Mouse (Mus musculus): ENCODE measurements around the gene Fgg. TPM values are rescaled to one million over a fixed set of nuclear protein-coding genes. Genes with fewer than 3 reads are reported as not detected.

Fgg gene
- polyA plus RNA-seq, 1 experiment from 2014 or later = 0.11 TPM

DNA sequence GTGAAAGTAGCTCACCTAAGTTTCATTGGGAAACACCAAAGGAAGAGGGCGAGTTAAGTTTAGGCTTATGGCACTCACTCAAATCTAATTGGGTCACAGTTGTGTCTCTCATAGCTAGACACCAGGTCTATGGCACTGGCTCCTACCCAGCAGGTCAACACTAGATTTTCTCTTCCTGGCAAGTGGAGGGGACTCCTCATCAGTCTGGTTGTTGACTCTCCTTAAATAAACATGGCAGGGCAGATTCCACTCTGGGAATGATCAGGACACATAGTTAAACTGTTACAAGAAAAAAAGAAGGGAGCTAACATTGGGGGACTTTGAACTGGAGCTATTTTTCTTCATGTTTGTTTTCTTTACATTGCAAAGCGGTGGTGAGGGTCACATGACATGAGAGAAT is 12.9 kb downstream of the Fgg start:
- H3K27ac ChIP-seq (ENCODE audit: low read length) = no peak overlapping the region
- H3K9me3 ChIP-seq (ENCODE audit: control insufficient read depth, low read length) = no peaks in the 10 kb centered on the region
- no peaks in the 10 kb centered on the region for H3K4me1 ChIP-seq (replicated peaks; ENCODE audit: control insufficient read depth, insufficient read depth, low read length)
- H3K4me2 ChIP-seq (ENCODE audit: low read length) = no peak overlapping the region
- no peak overlapping the region for H3K4me3 ChIP-seq (replicated peaks; ENCODE audit: low read length)
- no peaks in the 10 kb centered on the region for H3K36me3 ChIP-seq (ENCODE audit: control insufficient read depth, insufficient read depth)
- H3K9ac ChIP-seq (replicated peaks; ENCODE audit: low read depth, low read length) = no peak overlapping the region
- no peaks in the 10 kb centered on the region for H3K27me3 ChIP-seq (replicated peaks; ENCODE audit: control insufficient read depth, insufficient read depth, low read length)
- 92% methylated on average over 2 of the region's 2 CpGs for WGBS
- no peak for ATAC-seq

DNA sequence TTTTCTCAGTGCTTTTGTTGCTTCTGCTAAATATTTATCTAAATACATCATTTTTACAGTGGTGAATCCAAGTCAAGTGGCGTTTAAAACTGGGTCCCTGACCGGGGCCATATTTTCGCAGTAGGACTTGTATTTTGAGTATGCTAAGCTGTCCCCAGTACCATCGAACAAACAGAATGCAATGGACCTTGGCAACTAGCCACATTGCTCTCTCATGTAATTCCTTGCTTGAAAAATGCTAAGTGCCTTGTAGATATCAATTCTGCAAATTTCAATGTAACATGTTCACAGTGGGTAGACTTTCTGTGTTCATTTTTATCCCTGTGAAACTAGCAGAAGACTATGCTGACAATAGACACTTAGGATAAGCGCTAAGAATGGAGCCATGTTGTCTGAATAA is 13.7 kb downstream of the Fgg start:
- ATAC-seq = no peak
- WGBS = 89% methylated on average over 5 of the region's 5 CpGs

DNA sequence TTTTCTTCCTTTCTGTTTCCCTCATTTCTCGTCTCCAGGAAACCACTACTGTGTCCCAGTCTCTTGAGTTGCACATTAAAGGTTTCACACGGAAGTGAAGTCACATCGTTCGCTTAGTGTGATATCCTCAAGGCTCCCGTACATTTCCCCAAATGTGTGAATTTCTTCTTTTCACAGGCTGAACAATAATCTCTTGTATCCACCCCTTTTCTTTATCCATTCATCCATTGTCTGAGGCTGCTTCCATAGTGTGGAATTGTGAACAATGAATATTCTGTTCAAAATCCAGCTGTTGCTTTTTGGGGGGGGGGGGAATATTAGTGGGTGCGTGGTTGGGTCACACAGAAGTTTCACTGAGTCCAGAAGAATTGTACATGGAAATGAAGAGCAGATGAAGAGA is 17.5 kb downstream of the Fgg start:
- WGBS = 52% methylated on average over 6 of the region's 6 CpGs
- no peak for ATAC-seq

More for the DNA sequence above, 13.7 kb downstream of the Fgg start:
- H3K36me3 ChIP-seq (ENCODE audit: control insufficient read depth, insufficient read depth) = no peaks in the 10 kb centered on the region
- no peaks in the 10 kb centered on the region for H3K4me1 ChIP-seq (replicated peaks; ENCODE audit: control insufficient read depth, insufficient read depth, low read length)
- H3K9me3 ChIP-seq (ENCODE audit: control insufficient read depth, low read length) = no peaks in the 10 kb centered on the region
- no peaks in the 10 kb centered on the region for H3K27me3 ChIP-seq (replicated peaks; ENCODE audit: control insufficient read depth, insufficient read depth, low read length)
- H3K9ac ChIP-seq (replicated peaks; ENCODE audit: low read depth, low read length) = no peak overlapping the region
- H3K4me2 ChIP-seq (ENCODE audit: low read length) = no peak overlapping the region
- no peak overlapping the region for H3K27ac ChIP-seq (ENCODE audit: low read length)
- H3K4me3 ChIP-seq (replicated peaks; ENCODE audit: low read length) = no peak overlapping the region

DNA sequence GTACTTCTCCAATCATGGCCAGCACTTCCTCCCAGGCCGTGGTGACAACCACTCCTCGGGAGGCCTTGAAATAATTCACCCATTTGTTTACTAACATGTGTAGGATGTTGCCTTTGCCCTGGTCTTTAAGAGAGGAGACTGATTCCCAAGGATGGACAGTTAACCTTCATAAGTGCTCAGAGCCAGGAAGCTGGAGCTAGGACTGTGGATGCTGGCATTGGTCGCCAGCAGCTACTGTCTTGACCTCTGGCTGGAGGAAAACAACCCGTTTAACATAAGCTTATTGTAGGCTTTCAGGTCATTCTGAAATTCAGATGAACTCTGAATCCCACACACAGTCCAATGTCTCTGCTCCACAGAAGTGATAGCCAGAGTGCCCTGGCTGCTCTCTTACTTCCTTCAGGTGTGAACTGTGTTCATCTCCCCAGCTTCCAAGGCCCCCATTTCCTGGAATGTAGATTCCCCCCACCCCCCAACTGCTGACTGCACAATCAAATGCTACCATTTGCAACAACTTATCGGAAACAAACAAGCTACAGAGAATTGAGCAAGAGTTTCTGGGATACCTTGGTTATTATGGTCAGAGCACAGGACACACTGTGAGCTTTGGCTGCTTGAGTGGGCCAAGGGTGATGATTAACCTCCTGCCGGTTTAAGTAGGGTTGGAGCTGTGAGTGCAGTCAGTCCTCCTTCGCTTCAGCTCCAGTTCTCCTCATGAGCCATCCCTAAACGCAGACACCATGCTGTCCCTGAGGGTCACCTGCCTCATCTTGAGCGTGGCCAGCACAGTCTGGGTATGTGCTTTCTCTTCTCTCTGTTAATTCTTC is 18.2 kb downstream of the Fgg start, which contains the start of gene Fga:
TSS of gene Fga (plus strand) at position 602 of the 827 bp plus-strand sequence.
- ATAC-seq = no peak
- H3K9me3 ChIP-seq (ENCODE audit: control insufficient read depth, low read length) = no peaks in the 10 kb centered on the region
- H3K36me3 ChIP-seq (ENCODE audit: control insufficient read depth, insufficient read depth) = no peaks in the 10 kb centered on the region
- WGBS = 83% methylated on average over 9 of the region's 9 CpGs
- no peak within 1 kb of the TSS for H3K4me3 ChIP-seq (replicated peaks; ENCODE audit: low read length)
- H3K27me3 ChIP-seq (replicated peaks; ENCODE audit: control insufficient read depth, insufficient read depth, low read length) = no peaks in the 10 kb centered on the region
- no peak within 1 kb of the TSS for H3K4me2 ChIP-seq (ENCODE audit: low read length)
- no peak within 1 kb of the TSS for H3K27ac ChIP-seq (ENCODE audit: low read length)
- no peaks in the 10 kb centered on the region for H3K4me1 ChIP-seq (replicated peaks; ENCODE audit: control insufficient read depth, insufficient read depth, low read length)
- no peak within 1 kb of the TSS for H3K9ac ChIP-seq (replicated peaks; ENCODE audit: low read depth, low read length)

More for the DNA sequence above, 17.5 kb downstream of the Fgg start:
- Histone ChIP-seq H3K4me3 (replicated peaks; ENCODE audit: low read length) (no peak overlapping the region), H3K9me3 (ENCODE audit: control insufficient read depth, low read length) (no peaks in the 10 kb centered on the region), H3K27ac (ENCODE audit: low read length) (no peak overlapping the region), H3K4me2 (ENCODE audit: low read length) (no peak overlapping the region), H3K36me3 (ENCODE audit: control insufficient read depth, insufficient read depth) (no peaks in the 10 kb centered on the region), H3K4me1 (replicated peaks; ENCODE audit: control insufficient read depth, insufficient read depth, low read length) (no peaks in the 10 kb centered on the region), H3K9ac (replicated peaks; ENCODE audit: low read depth, low read length) (no peak overlapping the region), H3K27me3 (replicated peaks; ENCODE audit: control insufficient read depth, insufficient read depth, low read length) (no peaks in the 10 kb centered on the region)

DNA sequence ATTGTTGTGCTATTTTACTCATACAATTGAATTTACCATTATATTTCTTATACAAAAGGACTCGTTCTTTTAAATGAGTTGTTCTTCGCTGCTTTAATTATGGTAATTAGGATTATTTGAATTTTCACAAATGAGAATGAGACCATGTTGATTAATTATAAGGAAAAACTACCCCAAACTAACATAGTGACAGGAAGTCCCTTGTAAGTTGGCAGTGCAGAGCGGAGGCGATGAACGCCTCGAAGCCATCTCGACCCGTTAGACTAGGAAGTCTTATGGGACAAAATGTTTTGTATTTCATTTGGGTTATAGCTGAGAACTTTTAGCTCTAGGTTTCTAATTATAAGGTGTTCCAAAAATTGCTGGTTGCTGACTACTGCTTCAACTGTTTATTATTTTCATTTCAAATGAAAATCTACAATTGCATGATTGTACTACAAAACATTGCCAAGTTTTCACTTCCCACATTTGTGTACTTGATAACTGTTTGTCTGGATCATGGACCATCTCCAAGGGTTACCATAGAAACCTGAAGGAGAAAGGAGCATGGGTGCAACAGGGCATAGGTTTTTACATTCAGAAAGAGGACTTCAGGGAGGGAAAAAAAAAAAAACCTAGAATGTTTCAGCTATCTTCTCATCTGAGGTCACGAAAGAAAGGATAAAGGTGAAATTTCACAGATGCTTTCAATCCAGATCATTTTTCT is 20.2 kb downstream of the Fgg start:
- Histone ChIP-seq H3K4me2 (ENCODE audit: low read length) (no peak overlapping the region), H3K27ac (ENCODE audit: low read length) (no peak overlapping the region), H3K4me1 (replicated peaks; ENCODE audit: control insufficient read depth, insufficient read depth, low read length) (no peaks in the 10 kb centered on the region), H3K9ac (replicated peaks; ENCODE audit: low read depth, low read length) (no peak overlapping the region), H3K36me3 (ENCODE audit: control insufficient read depth, insufficient read depth) (no peaks in the 10 kb centered on the region), H3K4me3 (replicated peaks; ENCODE audit: low read length) (no peak overlapping the region), H3K9me3 (ENCODE audit: control insufficient read depth, low read length) (no peaks in the 10 kb centered on the region), H3K27me3 (replicated peaks; ENCODE audit: control insufficient read depth, insufficient read depth, low read length) (no peaks in the 10 kb centered on the region)
- ATAC-seq = peak; percentile 73
- 42% methylated on average over 9 of the region's 9 CpGs for WGBS

DNA sequence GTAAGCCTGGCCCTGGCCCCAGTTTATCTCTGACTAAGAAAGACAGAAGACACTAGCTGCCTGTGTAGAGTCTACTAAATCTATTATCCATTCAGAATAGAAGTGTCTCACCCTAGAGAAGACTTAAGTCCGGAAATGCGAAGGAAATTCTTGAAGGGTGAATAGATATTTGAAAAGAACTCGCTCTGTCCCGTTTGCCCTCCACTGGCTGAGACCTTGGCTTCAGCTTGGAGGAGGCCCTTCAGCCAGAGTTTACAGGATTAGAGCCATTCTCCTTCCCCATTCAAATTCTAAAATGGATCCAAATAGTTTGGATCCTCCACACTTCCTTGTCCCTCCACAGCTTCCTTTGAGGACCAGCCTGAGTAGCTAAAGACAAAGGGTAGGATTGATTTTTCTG is 22.8 kb downstream of the Fgg start:
- Histone ChIP-seq H3K4me3 (replicated peaks; ENCODE audit: low read length) (no peak overlapping the region), H3K9ac (replicated peaks; ENCODE audit: low read depth, low read length) (no peak overlapping the region), H3K4me2 (ENCODE audit: low read length) (no peak overlapping the region), H3K9me3 (ENCODE audit: control insufficient read depth, low read length) (no peaks in the 10 kb centered on the region), H3K36me3 (ENCODE audit: control insufficient read depth, insufficient read depth) (no peaks in the 10 kb centered on the region), H3K27me3 (replicated peaks; ENCODE audit: control insufficient read depth, insufficient read depth, low read length) (no peaks in the 10 kb centered on the region), H3K4me1 (replicated peaks; ENCODE audit: control insufficient read depth, insufficient read depth, low read length) (no peaks in the 10 kb centered on the region), H3K27ac (ENCODE audit: low read length) (no peak overlapping the region)
- ATAC-seq = no peak
- 84% methylated on average over 4 of the region's 4 CpGs for WGBS

DNA sequence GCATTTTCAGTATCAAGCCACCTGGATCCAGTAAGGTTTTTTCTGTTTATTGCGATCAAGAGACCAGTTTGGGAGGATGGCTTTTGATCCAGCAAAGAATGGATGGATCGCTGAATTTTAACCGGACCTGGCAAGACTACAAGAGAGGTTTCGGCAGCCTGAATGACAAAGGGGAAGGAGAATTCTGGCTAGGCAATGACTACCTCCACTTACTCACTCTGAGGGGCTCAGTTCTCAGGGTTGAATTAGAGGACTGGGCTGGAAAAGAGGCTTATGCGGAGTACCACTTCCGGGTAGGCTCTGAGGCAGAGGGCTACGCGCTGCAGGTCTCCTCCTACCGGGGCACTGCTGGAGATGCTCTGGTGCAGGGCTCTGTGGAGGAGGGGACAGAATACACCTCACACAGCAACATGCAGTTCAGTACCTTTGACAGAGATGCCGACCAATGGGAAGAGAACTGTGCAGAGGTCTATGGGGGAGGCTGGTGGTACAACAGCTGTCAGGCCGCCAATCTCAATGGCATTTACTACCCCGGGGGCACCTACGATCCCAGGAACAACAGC is 25.3 kb downstream of the Fgg start:
- H3K27ac ChIP-seq (ENCODE audit: low read length) = no peak overlapping the region
- WGBS = 31% methylated on average over 13 of the region's 13 CpGs
- H3K9me3 ChIP-seq (ENCODE audit: control insufficient read depth, low read length) = no peaks in the 10 kb centered on the region
- no peak overlapping the region for H3K9ac ChIP-seq (replicated peaks; ENCODE audit: low read depth, low read length)
- H3K4me1 ChIP-seq (replicated peaks; ENCODE audit: control insufficient read depth, insufficient read depth, low read length) = no peaks in the 10 kb centered on the region
- H3K4me2 ChIP-seq (ENCODE audit: low read length) = peak overlapping the region; percentile 24
- 0 out of 2 replicates have a peak overlapping the region, but pooled peaks have one; percentile 0 for H3K4me3 ChIP-seq (replicated peaks; ENCODE audit: low read length)
- H3K27me3 ChIP-seq (replicated peaks; ENCODE audit: control insufficient read depth, insufficient read depth, low read length) = no peaks in the 10 kb centered on the region
- 0 out of 2 replicates have a peak, but pooled peaks have one; percentile 40 for ATAC-seq
- no peaks in the 10 kb centered on the region for H3K36me3 ChIP-seq (ENCODE audit: control insufficient read depth, insufficient read depth)

DNA sequence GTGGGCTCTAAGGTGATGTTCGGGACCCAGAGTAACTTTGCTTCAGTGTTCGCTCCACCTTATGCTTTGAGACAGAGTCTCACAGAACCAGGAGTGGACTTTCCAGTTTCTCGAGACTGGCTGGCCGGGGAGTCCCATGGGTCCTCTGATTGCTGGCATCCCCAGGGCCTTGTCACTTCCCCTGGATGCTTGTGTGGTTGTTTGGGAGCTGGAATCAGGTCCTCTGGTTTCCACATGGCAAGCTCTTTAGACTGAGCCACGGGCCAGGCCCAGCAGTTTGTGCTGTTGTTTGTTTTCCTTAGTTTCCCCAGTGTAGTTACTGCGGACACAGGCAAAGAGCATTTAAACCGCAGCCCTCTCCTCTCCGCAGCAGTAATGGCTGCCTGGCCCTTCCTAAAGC is 26.3 kb downstream of the Fgg start:
- Histone ChIP-seq H3K36me3 (ENCODE audit: control insufficient read depth, insufficient read depth) (no peaks in the 10 kb centered on the region), H3K4me1 (replicated peaks; ENCODE audit: control insufficient read depth, insufficient read depth, low read length) (no peaks in the 10 kb centered on the region), H3K27ac (ENCODE audit: low read length) (no peak overlapping the region), H3K9me3 (ENCODE audit: control insufficient read depth, low read length) (no peaks in the 10 kb centered on the region), H3K27me3 (replicated peaks; ENCODE audit: control insufficient read depth, insufficient read depth, low read length) (no peaks in the 10 kb centered on the region), H3K4me2 (ENCODE audit: low read length) (no peak overlapping the region), H3K9ac (replicated peaks; ENCODE audit: low read depth, low read length) (no peak overlapping the region), H3K4me3 (replicated peaks; ENCODE audit: low read length) (no peak overlapping the region)
- no peak for ATAC-seq
- WGBS = 85% methylated on average over 8 of the region's 8 CpGs

DNA sequence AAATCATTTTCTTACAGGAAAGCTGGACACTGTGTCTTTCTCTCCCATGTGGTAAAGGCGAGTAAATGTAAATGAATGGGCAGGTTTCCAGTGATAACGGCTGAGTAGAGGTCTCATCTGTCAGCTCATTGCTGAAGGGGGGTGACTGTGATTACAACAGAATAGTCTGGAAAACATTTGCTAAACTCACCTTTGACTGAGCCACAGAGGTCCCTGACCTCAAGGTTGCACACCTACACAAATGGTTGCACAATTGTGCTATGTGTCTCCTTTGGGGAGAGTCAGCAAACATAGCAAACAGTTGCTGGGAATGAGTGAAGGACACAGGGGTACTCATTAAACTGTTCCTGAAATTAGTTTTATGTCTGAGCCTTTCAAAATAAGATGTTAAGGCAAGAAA is 31.3 kb downstream of the Fgg start:
- Histone ChIP-seq H3K9me3 (ENCODE audit: control insufficient read depth, low read length) (no peaks in the 10 kb centered on the region), H3K9ac (replicated peaks; ENCODE audit: low read depth, low read length) (no peak overlapping the region), H3K4me2 (ENCODE audit: low read length) (no peak overlapping the region), H3K4me3 (replicated peaks; ENCODE audit: low read length) (no peak overlapping the region), H3K4me1 (replicated peaks; ENCODE audit: control insufficient read depth, insufficient read depth, low read length) (no peaks in the 10 kb centered on the region), H3K36me3 (ENCODE audit: control insufficient read depth, insufficient read depth) (no peaks in the 10 kb centered on the region), H3K27me3 (replicated peaks; ENCODE audit: control insufficient read depth, insufficient read depth, low read length) (no peaks in the 10 kb centered on the region), H3K27ac (ENCODE audit: low read length) (no peak overlapping the region)
- no peak for ATAC-seq
- 60% methylated on average over 2 of the region's 2 CpGs for WGBS

All from forebrain, embryonic 16.5 days (tissue).